Mouse (Mus musculus) bone marrow, adult 2 months (tissue): ENCODE measurements at regions not wholly inside any gene's neighbourhood (a gene's known extent, or its start where the extent isn't known, plus 50 kb on each side); places are given as distances from the start of the nearest gene placed in this dataset.

Source experiments
- CTCF ChIP-seq: fragments of 200-500 bp; IDR thresholded peaks from 2 replicates; pipeline ENCODE4 v1.5.1; 2011; ENCODE audit warnings: low read length, control low read depth; ENCODE audit not compliant: control insufficient read depth, insufficient read depth
- POLR2A ChIP-seq: fragments of 200-500 bp; IDR thresholded peaks from 2 replicates; pipeline ENCODE4 v1.6.1; 2011; ENCODE audit warnings: low read depth, mild to moderate bottlenecking, control low read depth, low read length, borderline replicate concordance; ENCODE audit not compliant: control insufficient read depth

DNA sequence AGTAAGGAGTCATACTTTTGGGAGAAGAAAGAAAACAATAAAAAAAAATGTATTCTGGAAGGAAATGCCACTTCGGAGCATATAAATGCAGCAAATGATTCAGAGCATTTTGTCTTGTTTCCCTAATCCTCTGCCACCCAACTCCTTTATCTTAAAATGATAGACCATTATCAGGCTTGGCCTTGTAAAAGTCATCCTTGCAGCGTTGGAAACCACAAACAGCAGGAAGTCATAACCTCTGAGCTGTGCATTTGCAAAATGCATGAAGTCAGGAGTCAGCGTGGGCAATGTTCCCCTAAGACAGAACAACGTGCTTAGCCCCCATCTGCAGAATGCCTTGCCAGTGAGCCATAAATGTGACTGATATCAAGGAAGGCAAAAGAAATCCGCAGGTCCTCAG, 80.2 kb upstream of the Abca1 start:
- TF ChIP-seq CTCF, result no peak
- no peak for TF ChIP-seq POLR2A
